Mouse (Mus musculus) hindbrain, embryonic 15.5 days (tissue): ENCODE data around the gene Tnfaip2. TPM values are rescaled to one million over a fixed set of nuclear protein-coding genes. Genes with fewer than 3 reads are reported as not detected.
A peak's percentile ranks its signal among the peaks of the same experiment; 100 is the strongest.

Experiments used
- ATAC-seq: fragments of 200-750 bp; cut with Nextera tagmentation; 2 replicates; pipeline ENCODE4 v1.8.0; 2017; ENCODE audit warnings: low read depth, moderate number of reproducible peaks, moderate TSS enrichment; ENCODE audit not compliant: low FRiP score
- H3K27ac ChIP-seq: fragments of 300-500 bp; sonication (generic); replicated peaks from 2 replicates; pipeline ENCODE4 v1.5.1; 2015; ENCODE audit warnings: mild to moderate bottlenecking, inconsistent platforms
- H3K27me3 ChIP-seq: fragments of 300-500 bp; sonication (generic); 2 replicates; pipeline ENCODE4 v1.6.1; 2015; ENCODE audit warnings: control low read depth, inconsistent platforms
- H3K36me3 ChIP-seq: fragments of 300-500 bp; sonication (generic); 2 replicates; pipeline ENCODE4 v1.6.1; 2015; ENCODE audit warnings: control low read depth, inconsistent platforms
- H3K4me1 ChIP-seq: fragments of 300-500 bp; sonication (generic); replicated peaks from 2 replicates; pipeline ENCODE4 v1.6.1; 2015; ENCODE audit warnings: control low read depth, inconsistent platforms
- H3K4me2 ChIP-seq: fragments of 300-500 bp; sonication (generic); 2 replicates; pipeline ENCODE4 v1.6.1; 2015; ENCODE audit warnings: moderate library complexity, mild to moderate bottlenecking, inconsistent platforms
- H3K4me3 ChIP-seq: fragments of 300-500 bp; sonication (generic); 2 replicates; pipeline ENCODE4 v1.5.1; 2015; ENCODE audit warnings: mild to moderate bottlenecking, inconsistent platforms
- H3K9ac ChIP-seq: fragments of 300-500 bp; sonication (generic); 2 replicates; pipeline ENCODE4 v1.6.1; 2015; ENCODE audit warnings: inconsistent platforms
- H3K9me3 ChIP-seq: fragments of 300-500 bp; sonication (generic); 2 replicates; pipeline ENCODE4 v1.6.1; 2016; ENCODE audit warnings: control low read depth, inconsistent platforms
- WGBS: fragments of 180-500 bp; shearing (Covaris S2); methylation state at CpG from one replicate; pipeline ENCODE4 v1.1.7; 2015; 5-methylcytosine and 5-hydroxymethylcytosine counted together
- polyA plus RNA-seq: library from polyadenylated mRNA; unstranded; fragments of >200 nt; fragmentation: Nextera tagmentation; extraction: Ambion mirVana; gene quantifications from 2 replicates; pipeline ENCODE4 v1.2.1, GENCODE M21; 2015

The Tnfaip2 gene
- polyA plus RNA-seq, 1 experiment from 2014 or later, result 1.6 TPM

GRCm38 (mm10) chr12:111438850-111439249, 3.4 kb upstream of the Tnfaip2 start:
- H3K4me1 ChIP-seq, result peaks cover 22% of the 10 kb centered on the region
- no peak overlapping the region for H3K4me2 ChIP-seq
- H3K9me3 ChIP-seq, result no peaks in the 10 kb centered on the region
- peaks cover 37% of the 10 kb centered on the region for H3K27me3 ChIP-seq
- no peak overlapping the region for H3K9ac ChIP-seq
- WGBS, result 90% methylated on average over 6 of the region's 6 CpGs
- no peak overlapping the region for H3K4me3 ChIP-seq
- ATAC-seq, result no peak
- no peak overlapping the region for H3K27ac ChIP-seq
- no peaks in the 10 kb centered on the region for H3K36me3 ChIP-seq

- ATAC-seq, result no peak
- no peak overlapping the region for H3K4me3 ChIP-seq
- no peak overlapping the region for H3K4me2 ChIP-seq
- no peak overlapping the region for H3K27ac ChIP-seq
- WGBS, result 95% methylated on average over 9 of the region's 9 CpGs
- no peaks in the 10 kb centered on the region for H3K9me3 ChIP-seq
- no peak overlapping the region for H3K9ac ChIP-seq
- H3K27me3 ChIP-seq, result peaks cover 57% of the 10 kb centered on the region
- H3K36me3 ChIP-seq, result no peaks in the 10 kb centered on the region
- H3K4me1 ChIP-seq, result peaks cover 15% of the 10 kb centered on the region
Measured at GRCm38 (mm10) chr12:111440701-111441373, 1.4 kb upstream of the Tnfaip2 start.

DNA sequence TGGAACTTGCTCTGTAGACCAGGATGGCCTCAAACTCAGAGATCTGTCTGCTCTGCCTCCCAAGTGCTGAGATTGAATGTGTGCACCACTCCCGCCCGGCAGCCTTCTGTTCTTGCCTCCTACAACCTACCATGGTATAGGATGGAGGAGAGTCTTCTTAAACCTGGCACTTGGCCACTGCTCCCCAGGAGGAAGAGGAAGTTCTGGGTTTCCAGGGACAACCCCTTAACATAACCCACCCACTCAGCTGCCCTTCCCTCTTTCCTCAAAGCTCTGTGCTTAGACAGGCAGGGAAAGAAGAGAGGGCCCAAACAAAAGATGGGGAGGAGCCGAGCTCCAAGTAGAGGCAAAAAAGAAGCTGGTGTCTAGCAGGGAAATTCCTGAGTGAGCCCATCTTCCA, 746 bp upstream of the Tnfaip2 start:
- H3K27ac ChIP-seq, result no peak overlapping the region
- no peak overlapping the region for H3K4me2 ChIP-seq
- H3K36me3 ChIP-seq, result no peaks in the 10 kb centered on the region
- 57% methylated on average over 3 of the region's 3 CpGs for WGBS
- ATAC-seq, result no peak
- no peak overlapping the region for H3K4me3 ChIP-seq
- peaks cover 22% of the 10 kb centered on the region for H3K4me1 ChIP-seq
- peaks cover 64% of the 10 kb centered on the region for H3K27me3 ChIP-seq
- H3K9me3 ChIP-seq, result no peaks in the 10 kb centered on the region
- no peak overlapping the region for H3K9ac ChIP-seq

GRCm38 (mm10) chr12:111443011-111443870, 972 bp downstream of the Tnfaip2 start:
- Histone ChIP-seq H3K27ac (no peak overlapping the region), H3K9ac (no peak overlapping the region), H3K4me3 (peak overlapping the region; percentile 33; the same call in 1 of the 2 replicates), H3K4me2 (peak overlapping the region; percentile 73), H3K36me3 (no peaks in the 10 kb centered on the region), H3K27me3 (peaks cover 77% of the 10 kb centered on the region), H3K4me1 (peaks cover 23% of the 10 kb centered on the region), H3K9me3 (no peaks in the 10 kb centered on the region)
- no peak for ATAC-seq
- 14% methylated on average over 15 of the region's 15 CpGs for WGBS

GRCm38 (mm10) chr12:111443921-111444831, 1.9 kb downstream of the Tnfaip2 start:
- H3K9ac ChIP-seq, result no peak overlapping the region
- WGBS, result 29% methylated on average over 10 of the region's 10 CpGs

GRCm38 (mm10) chr12:111445161-111445889, 3.1 kb downstream of the Tnfaip2 start:
- H3K36me3 ChIP-seq, result no peaks in the 10 kb centered on the region
- no peak for ATAC-seq
- WGBS, result 3% methylated on average over 52 of the region's 52 CpGs
- no peak overlapping the region for H3K27ac ChIP-seq
- H3K27me3 ChIP-seq, result peaks cover 92% of the 10 kb centered on the region
- peak overlapping the region; percentile 53 for H3K4me2 ChIP-seq
- peaks cover 23% of the 10 kb centered on the region for H3K4me1 ChIP-seq
- no peak overlapping the region for H3K9ac ChIP-seq
- peak overlapping the region; percentile 31 for H3K4me3 ChIP-seq
- no peaks in the 10 kb centered on the region for H3K9me3 ChIP-seq

More at GRCm38 (mm10) chr12:111443921-111444831, 1.9 kb downstream of the Tnfaip2 start:
- Histone ChIP-seq H3K27ac (no peak overlapping the region), H3K4me1 (peaks cover 23% of the 10 kb centered on the region), H3K9me3 (no peaks in the 10 kb centered on the region), H3K27me3 (peaks cover 86% of the 10 kb centered on the region), H3K36me3 (no peaks in the 10 kb centered on the region), H3K4me3 (no peak overlapping the region), H3K4me2 (no peak overlapping the region)
- no peak for ATAC-seq

- peak overlapping the region; percentile 31 for H3K4me3 ChIP-seq
- H3K36me3 ChIP-seq, result no peaks in the 10 kb centered on the region
- H3K9me3 ChIP-seq, result no peaks in the 10 kb centered on the region
- H3K9ac ChIP-seq, result no peak overlapping the region
- H3K4me1 ChIP-seq, result peaks cover 23% of the 10 kb centered on the region
- ATAC-seq, result no peak
- peaks cover 98% of the 10 kb centered on the region for H3K27me3 ChIP-seq
- H3K4me2 ChIP-seq, result peak overlapping the region; percentile 53
- H3K27ac ChIP-seq, result no peak overlapping the region
- 8% methylated on average over 27 of the region's 27 CpGs for WGBS
Measured at GRCm38 (mm10) chr12:111445890-111446613, 3.8 kb downstream of the Tnfaip2 start.

DNA sequence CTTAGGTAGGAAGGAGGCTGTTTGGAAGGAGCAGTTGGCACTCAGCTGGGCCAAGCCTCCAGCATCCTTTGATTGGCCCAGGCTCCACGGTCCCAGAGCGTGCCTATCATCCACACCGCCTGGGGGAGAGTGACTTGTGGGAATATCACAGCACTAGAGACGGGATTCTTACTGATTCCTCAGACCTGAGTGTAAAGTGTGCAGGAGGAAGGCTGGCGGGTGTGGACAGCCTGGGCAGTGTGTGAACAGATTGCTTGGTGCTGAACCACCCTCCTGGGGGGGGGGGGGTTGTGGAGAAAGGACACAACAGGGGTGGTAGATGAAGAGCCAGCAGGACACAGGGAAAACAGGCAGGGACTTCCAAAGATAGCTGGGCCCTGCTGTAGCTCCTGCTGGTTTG, 4.5 kb downstream of the Tnfaip2 start:
- peaks cover 98% of the 10 kb centered on the region for H3K27me3 ChIP-seq
- WGBS, result 31% methylated on average over 5 of the region's 5 CpGs
- H3K4me3 ChIP-seq, result no peak overlapping the region
- H3K36me3 ChIP-seq, result no peaks in the 10 kb centered on the region
- peaks cover 23% of the 10 kb centered on the region for H3K4me1 ChIP-seq
- no peak for ATAC-seq
- no peak overlapping the region for H3K4me2 ChIP-seq
- no peak overlapping the region for H3K9ac ChIP-seq
- H3K9me3 ChIP-seq, result no peaks in the 10 kb centered on the region
- H3K27ac ChIP-seq, result no peak overlapping the region

GRCm38 (mm10) chr12:111447350-111447749, 5.1 kb downstream of the Tnfaip2 start:
- Histone ChIP-seq H3K9ac (no peak overlapping the region), H3K27ac (no peak overlapping the region), H3K4me2 (no peak overlapping the region), H3K36me3 (no peaks in the 10 kb centered on the region), H3K9me3 (no peaks in the 10 kb centered on the region), H3K27me3 (peaks cover 97% of the 10 kb centered on the region), H3K4me3 (no peak overlapping the region), H3K4me1 (peaks cover 19% of the 10 kb centered on the region)
- ATAC-seq, result no peak
- WGBS, result 17% methylated on average over 9 of the region's 9 CpGs

- Histone ChIP-seq H3K4me1 (peaks cover 14% of the 10 kb centered on the region), H3K9ac (no peak overlapping the region), H3K4me3 (no peak overlapping the region), H3K27ac (no peak overlapping the region), H3K4me2 (no peak overlapping the region), H3K9me3 (no peaks in the 10 kb centered on the region), H3K36me3 (no peaks in the 10 kb centered on the region), H3K27me3 (peaks cover 92% of the 10 kb centered on the region)
- ATAC-seq, result no peak
- 20% methylated on average over 22 of the region's 22 CpGs for WGBS
Measured at GRCm38 (mm10) chr12:111447898-111448760, 5.9 kb downstream of the Tnfaip2 start.
